ENCODE assay signal across 8 mouse cellular contexts in the genomic region with DNA sequence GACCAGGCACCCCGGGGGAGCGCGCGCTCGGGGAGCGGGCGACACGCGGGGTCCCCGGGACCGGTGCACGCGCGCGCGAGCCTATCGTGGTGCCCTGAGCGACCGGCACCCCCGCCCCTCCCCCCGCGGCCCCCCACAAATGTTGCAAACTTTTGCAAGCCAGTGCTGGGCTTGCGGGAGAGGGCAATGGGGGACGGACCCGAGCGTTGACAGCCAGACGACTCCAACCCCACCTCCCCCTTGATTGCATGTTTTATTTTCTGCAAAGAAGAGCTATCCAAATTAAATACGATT. TPM values are rescaled to one million over a fixed set of nuclear protein-coding genes. Genes with fewer than 3 reads are reported as not detected.
DNase-seq lines count a peak whose midpoint lies in the region; ATAC-seq and TF ChIP-seq lines count a peak whose summit lies in the region.

No protein-coding gene starts in this region.

- H3K9ac ChIP-seq in heart, adult 2 months (ENCODE audit: low read depth, low read length), result peak overlapping the region; percentile 96
- peak overlapping the region; percentile 71 for H3K9ac ChIP-seq in limb, embryonic 15.5 days
- H3K9ac ChIP-seq in stomach, embryonic 16.5 days (ENCODE audit: low read length), result peak overlapping the region; percentile 90

- H3K4me3 ChIP-seq in heart, adult 2 months, result peak overlapping the region; percentile 92
- H3K4me3 ChIP-seq in spleen, adult 2 months (ENCODE audit: extremely low read depth, insufficient read depth, insufficient read length), result peak overlapping the region; percentile 36; the same call in 1 of the 2 replicates
- peak overlapping the region; percentile 88 for H3K4me3 ChIP-seq in limb, embryonic 15.5 days
- peak overlapping the region; percentile 81 for H3K4me3 ChIP-seq in stomach, embryonic 16.5 days (replicated peaks; ENCODE audit: low read length)

- peaks cover 5% of the 10 kb centered on the region for H3K4me1 ChIP-seq in heart, adult 2 months (ENCODE audit: control insufficient read depth, insufficient read depth, low read length)
- H3K4me1 ChIP-seq in spleen, adult 2 months (ENCODE audit: control insufficient read depth, insufficient read depth, insufficient read length), result no peaks in the 10 kb centered on the region
- peaks cover 23% of the 10 kb centered on the region for H3K4me1 ChIP-seq in limb, embryonic 15.5 days
- peaks cover 5% of the 10 kb centered on the region for H3K4me1 ChIP-seq in stomach, embryonic 16.5 days (ENCODE audit: control insufficient read depth, insufficient read depth, low read length)

- TF ChIP-seq POLR2A in heart, adult 2 months (IDR thresholded peaks at IDR 0.05; ENCODE audit: insufficient read depth, low read depth, low read length), result no peak
- no peak for TF ChIP-seq POLR2A in spleen, adult 2 months (IDR thresholded peaks at IDR 0.05; ENCODE audit: low read depth, low read length)

- no peaks in the 10 kb centered on the region for H3K9me3 ChIP-seq in limb, embryonic 15.5 days
- H3K9me3 ChIP-seq in stomach, embryonic 16.5 days (replicated peaks; ENCODE audit: control insufficient read depth, low read length), result no peaks in the 10 kb centered on the region

- H3K36me3 ChIP-seq in heart, adult 2 months (ENCODE audit: control insufficient read depth, insufficient read depth, low read length), result peaks cover 2% of the 10 kb centered on the region; the same call in 1 of the 2 replicates
- no peaks in the 10 kb centered on the region for H3K36me3 ChIP-seq in spleen, adult 2 months (ENCODE audit: control insufficient read depth, insufficient read depth, low read length)
- H3K36me3 ChIP-seq in limb, embryonic 15.5 days, result no peaks in the 10 kb centered on the region
- H3K36me3 ChIP-seq in stomach, embryonic 16.5 days (ENCODE audit: control insufficient read depth, insufficient read depth, low read length), result no peaks in the 10 kb centered on the region

- no peaks in the 10 kb centered on the region for H3K27me3 ChIP-seq in heart, adult 2 months (ENCODE audit: control insufficient read depth, insufficient read depth, low read length)
- peaks cover 11% of the 10 kb centered on the region for H3K27me3 ChIP-seq in spleen, adult 2 months (ENCODE audit: control insufficient read depth, insufficient read depth, low read length)
- no peaks in the 10 kb centered on the region for H3K27me3 ChIP-seq in limb, embryonic 15.5 days
- H3K27me3 ChIP-seq in stomach, embryonic 16.5 days (ENCODE audit: control insufficient read depth, insufficient read depth, low read length), result no peaks in the 10 kb centered on the region

- no peak for TF ChIP-seq CTCF in heart, adult 2 months (IDR thresholded peaks at IDR 0.05)
- no peak for TF ChIP-seq CTCF in spleen, adult 2 months (IDR thresholded peaks at IDR 0.05; ENCODE audit: extremely low read depth, insufficient read depth, insufficient read length, insufficient replicate concordance)

- H3K79me2 ChIP-seq in heart, adult 2 months (replicated peaks; ENCODE audit: control insufficient read depth, insufficient read depth, low read length), result no peaks in the 10 kb centered on the region

- H3K4me2 ChIP-seq in limb, embryonic 15.5 days, result peak overlapping the region; percentile 91
- H3K4me2 ChIP-seq in stomach, embryonic 16.5 days (ENCODE audit: low read depth, low read length), result peak overlapping the region; percentile 89

- H3K27ac ChIP-seq in heart, adult 2 months, result peak overlapping the region; percentile 81
- no peak overlapping the region for H3K27ac ChIP-seq in spleen, adult 2 months (ENCODE audit: insufficient read depth, low read length)
- peak overlapping the region; percentile 92 for H3K27ac ChIP-seq in limb, embryonic 15.5 days
- peak overlapping the region; percentile 94 for H3K27ac ChIP-seq in stomach, embryonic 16.5 days (ENCODE audit: low read length)

- no peak for ATAC-seq in limb, embryonic 15.5 days (ENCODE audit: insufficient number of reproducible peaks, low FRiP score, low TSS enrichment, low read depth)
- no peak for ATAC-seq in stomach, embryonic 16.5 days (ENCODE audit: insufficient read depth, low FRiP score)

- TF ChIP-seq EP300 in heart, adult 2 months (IDR thresholded peaks at IDR 0.05; ENCODE audit: insufficient read depth, low read depth, low read length), result no peak

- no peak for DNase-seq in heart, adult 2 months
- DNase-seq in heart, adult 8-10 months (ENCODE audit: low spot score), result no peak
- no peak for DNase-seq in spleen, adult 2 months (ENCODE audit: low read depth in 1 of 2, low spot score in 2 of 2)
- DNase-seq in spleen, postnatal 14 days (ENCODE audit: low spot score in 2 of 2), result no peak
- no peak for DNase-seq in ovary, adult 18-20 months (ENCODE audit: low spot score)
- DNase-seq in ovary, postnatal 10 days (ENCODE audit: low spot score), result no peak

- WGBS in heart, adult 2 months, result under 1% methylated on average over 28 of the region's 28 CpGs
- WGBS in spleen, adult 2 months, result 3% methylated on average over 28 of the region's 28 CpGs
- WGBS in limb, embryonic 15.5 days, result 0% methylated on average over 23 of the region's 28 CpGs
- 2% methylated on average over 28 of the region's 28 CpGs for WGBS in stomach, embryonic 16.5 days

- intact Hi-C loops in heart, adult 2 months (cut with DNase I), result loop anchor here (2.0 to 5.0 kb wide), 2 partner anchors 58 to 355 kb away; no protein-coding TSS in a partner anchor

RNA-seq across cellular contexts. Expression of gene Rora, which starts 0.4 kb away (rescaled TPM):
- total RNA-seq in heart, adult 2 months (2021), result 10 to 100 TPM; 21.6 to 28.9 TPM
- polyA plus RNA-seq in heart, adult 2 months (2012; rRNA removed), result 6.7 and 13.1 TPM in 2 replicates
- 10 to 100 TPM; 24.7 to 30.8 (median 25.9) TPM for total RNA-seq in heart, adult 8-10 months (2022)
- polyA plus RNA-seq in spleen, adult 2 months (2012; rRNA removed), result 1.7 and 2.3 TPM in 2 replicates
- polyA plus RNA-seq in limb, embryonic 15.5 days (2015; fragmentation: Nextera tagmentation; extraction: Ambion mirVana), result 25.4 and 29.3 TPM in 2 replicates
- polyA plus RNA-seq in stomach, embryonic 16.5 days (2015; fragmentation: Nextera tagmentation; extraction: Ambion mirVana), result 5.6 and 8.4 TPM in 2 replicates

Comparison
In these comparisons a context has a peak if more than half of its experiments do, and no peak if none do; other contexts are left out.
1. H3K4me3 ChIP-seq: peak in every context shown above with its lines; median percentile 92 in heart, adult 2 months; 88 in limb, embryonic 15.5 days; 81 in stomach, embryonic 16.5 days; 36 in spleen, adult 2 months.